Mouse (Mus musculus) spleen, postnatal 14 days (tissue): Measurements from ENCODE around the gene Gzmd.
"Not testable (repeated sequence)": the region's sequence is repeated elsewhere in the genome, so short reads cannot be mapped to it uniquely, and the experiment has no call there.

ENCODE experiments used
- DNase-seq, 2 experiments: peaks; one replicate each; pipeline ENCODE4 v3.0.0; 2021 to 2022; ENCODE audit warnings: low spot score in 2 of 2

Gzmd gene

GRCm38 (mm10) chr14:56132508-56132907, at the start of gene Gzmd:
TSS of gene Gzmd (minus strand) at chr14:56132608.
- DNase-seq = not testable (repeated sequence)

GRCm38 (mm10) chr14:56177651-56178050, 45.2 kb upstream of the Gzmd start:
- peak in 1 of 2 experiments; percentile 2 for DNase-seq

- no peak for DNase-seq
These were observed 42.1 kb upstream of the Gzmd start, which contains the start of gene Gzmn for GRCm38 (mm10) chr14:56174499-56174898. TSS of gene Gzmn (minus strand) at chr14:56174599.

- DNase-seq = no peak
These were observed 41.0 kb upstream of the Gzmd start for GRCm38 (mm10) chr14:56173396-56173795.

- no peak for DNase-seq
These were observed 40.3 kb upstream of the Gzmd start for GRCm38 (mm10) chr14:56172744-56173143.

GRCm38 (mm10) chr14:56168009-56168408, 35.6 kb upstream of the Gzmd start:
- DNase-seq = no peak

GRCm38 (mm10) chr14:56162109-56162508, 29.7 kb upstream of the Gzmd start:
- no peak for DNase-seq

GRCm38 (mm10) chr14:56159479-56159878, 27.1 kb upstream of the Gzmd start, which contains the start of gene Gzmg:
TSS of gene Gzmg (minus strand) at chr14:56159579.
- not testable (repeated sequence) for DNase-seq

- DNase-seq = no peak
These were observed 22.9 kb upstream of the Gzmd start for GRCm38 (mm10) chr14:56155340-56155739.

- not testable (repeated sequence) for DNase-seq
These were observed 1.3 kb upstream of the Gzmd start for GRCm38 (mm10) chr14:56133675-56134074.

- DNase-seq = no peak
These were observed 4.1 kb downstream of the Gzmd start for GRCm38 (mm10) chr14:56128341-56128740.

GRCm38 (mm10) chr14:56123516-56123915, 8.9 kb downstream of the Gzmd start:
- DNase-seq = no peak

GRCm38 (mm10) chr14:56120525-56120924, 11.9 kb downstream of the Gzmd start, which contains the start of gene Gzme:
TSS of gene Gzme (minus strand) at chr14:56120625.
- DNase-seq = no peak

GRCm38 (mm10) chr14:56115531-56116310, 16.7 kb downstream of the Gzmd start:
- DNase-seq = not testable (repeated sequence)

GRCm38 (mm10) chr14:56105447-56106180, 26.8 kb downstream of the Gzmd start:
- no peak for DNase-seq

- DNase-seq = no peak
These were observed 27.4 kb downstream of the Gzmd start for GRCm38 (mm10) chr14:56105016-56105415.

- no peak for DNase-seq
These were observed 29.0 kb downstream of the Gzmd start for GRCm38 (mm10) chr14:56103452-56103851.

GRCm38 (mm10) chr14:56102386-56102785, 30.0 kb downstream of the Gzmd start, which contains the start of gene Ctsg:
TSS of gene Ctsg (minus strand) at chr14:56102574.
- no peak for DNase-seq

- DNase-seq = no peak
These were observed 33.5 kb downstream of the Gzmd start for GRCm38 (mm10) chr14:56098940-56099339.

GRCm38 (mm10) chr14:56097597-56097996, 34.8 kb downstream of the Gzmd start:
- no peak for DNase-seq

- DNase-seq = no peak
These were observed 39.1 kb downstream of the Gzmd start for GRCm38 (mm10) chr14:56093353-56093752.

GRCm38 (mm10) chr14:56086711-56087110, 45.7 kb downstream of the Gzmd start:
- no peak for DNase-seq

GRCm38 (mm10) chr14:56085167-56085566, 47.2 kb downstream of the Gzmd start, which contains the start of gene Mcpt8:
TSS of gene Mcpt8 (minus strand) at chr14:56085273.
- DNase-seq = no peak
